Mouse (Mus musculus): ENCODE results near the gene Spata31d1a.
"Not testable (repeated sequence)": the region's sequence is repeated elsewhere in the genome, so short reads cannot be mapped to it uniquely, and the experiment has no call there.

Spata31d1a gene

DNA sequence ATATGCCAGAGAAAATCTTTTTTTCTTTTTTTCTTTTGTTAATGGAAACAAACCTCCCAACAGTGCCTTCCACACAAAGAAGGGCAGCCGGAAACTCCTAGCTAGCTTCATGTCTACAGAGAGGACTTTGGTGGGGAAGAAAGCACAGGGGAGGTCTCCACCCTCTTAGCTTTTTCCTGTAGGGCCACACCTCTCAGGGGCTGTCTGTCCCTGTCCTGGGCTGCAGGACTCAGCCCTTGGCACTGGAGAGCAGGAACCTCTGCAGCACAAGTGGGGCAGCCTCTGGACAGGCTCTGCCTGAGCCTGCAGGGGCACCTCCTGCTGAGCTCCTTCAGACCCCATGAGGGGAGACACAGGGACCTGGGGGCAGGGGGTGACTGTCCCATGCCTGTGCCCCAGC lies 10.0 kb downstream of the Spata31d1a start:
- not testable (repeated sequence) for DNase-seq

GRCm38 (mm10) chr13:59699131-59699530 lies 11.0 kb downstream of the Spata31d1a start:
- no peak for DNase-seq

DNA sequence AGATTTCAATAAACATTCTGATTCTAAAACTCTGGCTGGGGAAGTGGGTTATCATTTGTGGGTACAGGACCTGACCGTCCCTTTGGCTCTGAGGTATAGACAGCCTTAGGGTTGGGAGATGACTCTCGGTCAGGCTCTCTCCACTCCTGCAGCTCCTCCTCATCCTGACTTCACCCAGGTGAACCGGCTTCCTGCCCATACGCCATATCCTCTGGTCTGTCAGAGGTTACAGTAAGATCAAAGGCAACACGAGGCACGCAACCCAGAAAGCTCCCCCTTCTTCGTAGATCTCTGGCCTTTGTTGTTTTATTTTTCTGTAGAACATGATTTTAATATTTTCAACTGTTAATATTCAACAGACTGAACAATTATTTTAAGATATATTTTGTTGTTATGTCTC lies 14.3 kb downstream of the Spata31d1a start:
- DNase-seq: no peak

GRCm38 (mm10) chr13:59694008-59694407 lies 16.1 kb downstream of the Spata31d1a start, which contains the start of gene 4921517D22Rik:
Gene 4921517D22Rik, minus strand, starts transcription at chr13:59694108.
- no peak for DNase-seq

DNA sequence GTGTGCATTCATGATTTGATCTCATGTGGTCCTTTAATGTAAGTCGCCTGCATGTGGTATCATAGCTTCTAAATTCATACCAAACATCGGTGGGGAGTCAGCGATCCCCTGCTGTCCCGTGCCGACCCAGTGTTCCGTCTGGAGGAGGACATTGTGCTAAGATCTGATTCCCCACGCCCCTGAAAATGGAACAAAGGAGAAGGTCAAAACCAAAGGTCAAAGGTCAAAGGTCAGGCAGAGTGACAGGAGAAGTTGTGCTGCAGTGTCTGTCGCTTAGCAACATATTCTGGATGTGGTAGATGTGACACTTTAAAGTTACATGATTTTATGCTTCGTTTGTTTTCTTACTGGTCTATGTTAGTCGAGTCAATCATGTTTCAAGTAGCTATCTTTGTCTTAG lies 18.7 kb downstream of the Spata31d1a start:
- no peak for DNase-seq

DNA sequence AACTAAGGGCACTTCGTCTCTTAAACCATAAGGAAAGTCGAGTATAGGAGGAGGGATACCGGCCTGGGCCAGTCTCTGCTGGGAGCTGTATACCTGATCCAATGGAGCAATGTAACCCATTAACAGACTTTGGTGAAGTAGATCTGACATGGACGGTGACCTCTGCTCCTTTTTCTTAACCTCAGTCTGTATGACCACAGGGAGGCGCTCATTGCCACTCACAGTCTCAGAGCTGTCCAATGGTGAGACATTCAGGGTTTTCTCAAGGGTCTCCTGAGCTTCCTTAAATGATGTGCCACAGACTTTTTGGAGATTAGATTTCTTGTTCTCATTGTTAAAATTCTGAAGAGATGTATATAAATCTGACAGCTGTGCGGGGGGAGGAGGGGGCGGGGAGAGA lies 19.6 kb downstream of the Spata31d1a start:
- DNase-seq: no peak

DNA sequence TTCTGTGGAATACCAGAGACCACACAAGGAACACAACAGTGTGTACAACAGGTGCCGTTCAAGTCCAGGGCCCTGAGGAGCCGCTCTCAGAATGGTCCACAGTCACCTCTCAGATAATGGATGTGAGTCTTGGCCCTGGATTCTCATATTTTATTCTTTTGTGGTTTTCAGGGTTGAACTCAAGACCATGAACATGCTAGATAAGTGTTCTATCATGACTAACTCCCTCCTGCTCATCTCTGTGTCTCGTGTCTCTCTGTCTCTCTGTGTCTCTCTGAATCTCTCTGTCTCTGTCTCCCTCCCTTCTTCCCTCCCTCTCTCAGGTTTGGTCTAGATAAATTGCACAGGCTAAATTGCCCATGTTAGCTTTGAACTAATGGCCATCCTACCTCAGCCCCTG lies 20.3 kb downstream of the Spata31d1a start:
- no peak for DNase-seq

DNA sequence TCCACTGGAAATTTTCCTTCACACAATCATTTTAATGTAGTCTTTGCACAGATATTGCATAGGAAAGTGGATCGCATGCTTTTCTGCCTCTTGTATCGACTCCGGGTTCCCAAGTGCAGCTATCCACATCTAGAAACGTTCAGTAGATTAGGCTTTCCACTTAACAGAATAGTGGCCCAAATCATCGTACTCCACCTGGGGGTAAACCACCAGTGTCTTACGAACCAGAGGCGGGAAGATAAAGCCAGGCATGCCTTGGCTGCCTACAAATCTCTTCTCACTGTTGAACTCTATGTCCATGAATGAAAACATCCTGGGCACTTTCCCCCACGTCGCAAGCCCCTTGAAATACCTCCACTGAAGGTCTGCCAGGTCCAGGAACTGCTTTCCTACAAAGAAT lies 20.8 kb downstream of the Spata31d1a start:
- DNase-seq: no peak

GRCm38 (mm10) chr13:59688338-59688770 lies 21.8 kb downstream of the Spata31d1a start:
- DNase-seq: peak; percentile 67 to 70

DNA sequence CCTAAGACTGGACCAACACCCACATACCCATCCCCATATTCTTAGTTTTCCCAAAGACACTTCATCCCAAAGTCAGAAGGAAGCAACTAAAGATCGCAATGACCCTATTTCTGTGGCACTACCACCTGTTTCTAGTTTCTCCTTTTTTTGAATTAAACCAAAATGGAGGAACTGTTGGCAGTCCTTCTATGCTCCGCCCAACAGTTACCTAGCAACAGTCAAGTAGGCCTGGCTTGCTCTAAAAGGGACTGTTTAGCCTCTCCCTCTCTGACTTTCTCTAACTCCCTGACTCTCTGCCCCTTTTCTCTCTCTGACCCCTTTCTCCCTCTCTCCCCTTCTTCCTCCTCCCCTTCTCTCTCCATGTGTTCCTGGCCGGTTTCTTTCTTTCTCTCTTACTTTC lies 24.9 kb downstream of the Spata31d1a start:
- no peak for DNase-seq

DNA sequence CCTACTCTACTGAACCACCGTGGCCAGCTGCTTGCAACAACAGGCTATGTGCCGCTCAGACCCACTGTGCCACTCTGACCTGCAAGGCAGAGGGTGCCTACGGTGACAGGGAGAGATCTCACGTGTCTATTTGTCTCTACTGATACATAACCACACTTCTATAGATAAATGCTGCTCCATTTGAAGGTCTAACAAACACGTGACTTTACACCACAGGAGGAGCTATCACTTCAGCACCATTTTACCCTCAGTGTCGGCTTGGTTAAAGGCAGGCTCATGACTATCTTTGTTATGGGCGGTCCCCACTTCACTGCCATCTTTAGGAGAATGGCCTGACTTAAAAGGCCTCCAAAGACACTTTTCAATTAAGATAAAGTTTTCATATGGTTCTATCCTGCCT lies 27.5 kb downstream of the Spata31d1a start:
- no peak for DNase-seq

- DNase-seq: no peak
Observed at GRCm38 (mm10) chr13:59679908-59680307, 30.2 kb downstream of the Spata31d1a start.

DNA sequence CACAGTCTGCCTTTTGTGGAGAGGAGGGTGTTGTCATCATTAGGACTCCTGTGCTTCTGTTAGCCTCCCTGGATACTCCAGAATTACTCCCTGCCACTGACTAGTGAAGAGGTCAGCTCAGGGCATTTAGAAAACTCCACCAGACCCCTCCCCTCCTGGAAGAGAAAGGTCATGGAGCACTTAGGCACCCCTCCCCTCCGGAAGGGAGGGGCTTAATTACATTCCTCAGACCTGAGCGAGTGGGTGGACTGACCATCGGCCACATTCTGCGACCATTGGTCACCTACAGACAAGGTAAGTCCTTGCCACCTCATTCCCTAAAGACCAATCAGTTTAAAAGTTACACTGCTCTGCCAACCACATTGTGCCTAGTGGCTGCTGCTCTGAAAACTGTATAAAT lies 30.8 kb downstream of the Spata31d1a start:
- DNase-seq: no peak

DNA sequence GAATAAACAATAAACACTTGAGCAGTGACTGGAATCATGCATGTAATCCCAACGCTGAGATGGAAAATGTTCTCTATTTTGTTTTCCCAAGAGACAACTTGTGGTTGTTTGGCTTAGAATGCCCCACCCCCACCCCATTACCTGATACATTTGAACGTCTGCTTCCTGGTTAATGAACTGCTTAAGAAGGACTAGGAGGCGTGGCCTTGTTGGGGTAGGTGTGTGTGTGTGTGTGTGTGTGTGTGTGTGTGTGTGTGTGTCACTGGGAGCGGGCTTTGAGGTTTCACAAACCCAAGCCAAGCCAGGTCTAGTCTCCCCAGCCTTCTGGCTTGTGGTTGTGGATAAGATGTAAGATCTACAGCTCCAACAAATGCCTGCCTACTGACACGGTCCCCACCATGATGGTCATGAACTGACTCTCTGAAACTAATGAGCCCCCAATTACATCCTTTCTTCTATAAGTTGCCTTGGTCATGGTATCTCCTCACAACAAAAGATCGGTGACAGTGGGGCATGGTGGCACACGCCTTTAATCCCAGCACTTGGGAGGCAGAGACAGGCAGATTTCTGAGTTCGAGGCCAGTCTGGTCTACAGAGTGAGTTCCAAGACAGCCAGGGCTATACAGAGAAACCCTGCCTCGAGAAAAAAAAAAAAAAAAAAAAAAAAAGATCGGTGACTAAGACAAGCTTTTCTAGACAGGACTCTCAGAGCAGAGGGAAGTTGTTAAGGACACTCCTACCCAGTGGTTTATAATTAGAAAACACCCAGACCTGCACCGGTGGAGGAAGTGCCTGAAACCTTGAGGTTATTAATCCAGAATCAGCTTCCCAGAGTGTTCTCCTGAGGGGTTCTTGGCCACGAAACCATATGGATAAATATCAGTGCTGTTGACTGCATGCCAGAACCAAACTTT lies 33.6 kb downstream of the Spata31d1a start:
- no peak for DNase-seq

- peak; percentile 77 to 79 for DNase-seq
Observed at GRCm38 (mm10) chr13:59675151-59676011, 34.7 kb downstream of the Spata31d1a start, which contains the start of gene Golm1. Gene Golm1, minus strand, starts transcription at chr13:59675811.

DNA sequence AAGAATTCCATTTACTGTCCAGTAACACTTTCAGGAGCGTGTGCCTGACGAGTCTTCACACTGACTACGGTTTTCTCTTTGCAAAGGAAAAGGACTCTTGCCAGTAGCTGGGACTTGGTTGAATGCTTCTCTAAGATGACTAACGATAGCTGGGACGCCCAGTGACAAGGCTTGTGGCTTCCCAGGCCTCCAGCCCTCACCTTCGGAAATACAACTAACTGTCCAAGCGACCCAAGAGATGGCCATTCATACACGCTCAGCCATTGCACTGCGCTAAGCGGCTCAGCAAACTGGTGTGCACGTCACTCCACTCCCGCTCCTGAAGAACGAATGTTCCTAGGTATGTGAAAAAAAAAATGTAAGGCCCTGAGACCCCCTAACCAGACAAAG lies 35.4 kb downstream of the Spata31d1a start:
- DNase-seq: peak; percentile 52 to 57

GRCm38 (mm10) chr13:59674215-59674614 lies 35.9 kb downstream of the Spata31d1a start:
- no peak for DNase-seq

- no peak for DNase-seq
Observed at GRCm38 (mm10) chr13:59673597-59673996, 36.5 kb downstream of the Spata31d1a start.

DNA sequence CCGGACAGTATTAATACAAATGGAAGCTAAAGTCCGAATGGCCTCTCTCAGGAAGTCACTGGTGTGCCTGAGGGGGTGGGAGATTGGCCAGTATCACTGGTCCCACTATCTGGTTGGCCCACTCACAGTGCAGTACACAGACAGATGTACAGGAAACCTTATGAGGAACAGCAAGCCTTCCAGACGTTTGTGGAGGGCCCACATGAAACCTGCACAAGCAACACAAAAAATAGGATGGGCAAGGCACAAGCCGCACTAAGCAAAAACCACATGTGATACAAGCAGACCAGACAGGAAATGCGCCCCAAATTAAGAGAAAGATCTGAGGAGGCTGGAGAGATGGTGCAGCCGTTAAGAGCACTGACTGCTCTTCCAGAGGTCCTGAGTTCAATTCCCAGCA lies 37.9 kb downstream of the Spata31d1a start:
- DNase-seq: no peak

- no peak for DNase-seq
Observed at GRCm38 (mm10) chr13:59671521-59671920, 38.6 kb downstream of the Spata31d1a start.

DNA sequence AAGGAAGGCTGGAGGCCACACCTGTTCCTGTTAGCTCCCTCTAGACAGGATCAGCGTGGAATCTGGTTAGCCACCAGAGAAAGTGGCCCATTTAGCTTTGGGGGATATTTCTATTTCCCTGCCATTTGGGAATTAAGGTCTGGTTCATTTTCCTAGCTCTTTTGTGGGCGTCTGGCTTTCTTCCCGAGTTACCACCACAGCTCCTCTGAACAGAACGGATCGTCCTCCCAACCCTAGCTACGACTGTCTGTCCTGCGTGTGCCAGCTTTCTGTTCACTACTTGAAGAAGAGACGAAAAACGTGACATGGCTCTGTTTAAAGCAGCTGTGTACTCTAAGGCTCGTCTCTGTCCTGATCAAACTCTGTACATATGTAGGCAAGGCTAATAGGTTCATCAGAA lies 40.2 kb downstream of the Spata31d1a start:
- DNase-seq: no peak

- DNase-seq: no peak
Observed at GRCm38 (mm10) chr13:59668501-59669093, 41.5 kb downstream of the Spata31d1a start.

- DNase-seq: no peak
Observed at GRCm38 (mm10) chr13:59667763-59668162, 42.4 kb downstream of the Spata31d1a start.
